Mouse (Mus musculus): Measurements from ENCODE around the gene Acyp1. TPM values are rescaled to one million over a fixed set of nuclear protein-coding genes. Genes with fewer than 3 reads are reported as not detected.

The Acyp1 gene
- polyA plus RNA-seq, 1 experiment from 2014 or later: 70.6 TPM

DNA sequence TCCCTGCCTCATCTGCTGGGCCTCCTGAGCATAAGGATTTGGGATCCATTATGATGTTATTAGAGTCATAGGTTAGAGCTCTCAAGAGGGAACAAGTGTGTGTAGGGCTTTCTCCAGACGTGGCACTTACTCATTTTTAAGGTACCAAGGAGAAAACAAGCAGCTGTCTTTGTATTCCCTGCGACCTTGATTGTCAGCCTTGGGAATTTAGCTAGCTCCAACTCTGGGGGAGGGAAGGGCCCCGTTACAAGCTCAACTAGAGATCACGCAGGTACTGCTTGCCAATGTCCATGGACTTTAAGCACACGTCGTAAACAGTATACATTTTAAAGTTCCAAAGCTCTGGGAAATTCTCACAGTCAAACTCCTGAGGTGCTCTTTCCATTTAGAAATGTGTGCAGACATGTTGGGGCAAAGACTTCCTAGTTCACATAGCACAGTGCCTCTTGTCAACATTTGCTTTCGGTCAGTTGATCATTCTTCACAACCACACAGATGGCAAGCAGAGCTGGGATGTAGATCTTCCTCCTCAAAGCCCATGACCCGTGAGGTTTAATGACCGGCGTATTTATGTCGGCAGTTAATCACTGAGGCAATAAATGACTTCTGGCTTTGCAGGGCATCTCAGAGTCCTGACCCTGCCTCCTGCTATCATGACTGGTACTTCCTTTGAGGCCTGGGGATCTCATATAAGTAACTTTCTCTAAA is 10.0 kb upstream of the Acyp1 start:
- Histone ChIP-seq H3K9ac (ENCODE audit: low read depth, low read length) (no peak overlapping the region), H3K4me2 (no peak overlapping the region), H3K4me3 (ENCODE audit: low read depth, low read length) (no peak overlapping the region), H3K27ac (ENCODE audit: low read depth, low read length) (no peak overlapping the region), H3K36me3 (ENCODE audit: control insufficient read depth, insufficient read depth, low read length) (peaks cover 15% of the 10 kb centered on the region), H3K27me3 (ENCODE audit: control insufficient read depth, insufficient read depth, low read length) (no peaks in the 10 kb centered on the region), H3K4me1 (ENCODE audit: control insufficient read depth, insufficient read depth, low read length) (no peaks in the 10 kb centered on the region), H3K9me3 (replicated peaks; ENCODE audit: control insufficient read depth, low read length) (no peaks in the 10 kb centered on the region; the same call in 1 of the 2 replicates)
- ATAC-seq (replicated peaks; ENCODE audit: insufficient number of reproducible peaks, low FRiP score, low TSS enrichment): no peak
- 81% methylated on average over 11 of the region's 11 CpGs for WGBS (ENCODE audit: insufficient replicate concordance)

GRCm38 (mm10) chr12:85297345-85297997 is 9.2 kb upstream of the Acyp1 start:
- Histone ChIP-seq H3K4me3 (ENCODE audit: low read depth, low read length) (no peak overlapping the region), H3K4me1 (ENCODE audit: control insufficient read depth, insufficient read depth, low read length) (peaks cover under 1% of the 10 kb centered on the region; the same call in 1 of the 2 replicates), H3K4me2 (no peak overlapping the region), H3K27me3 (ENCODE audit: control insufficient read depth, insufficient read depth, low read length) (no peaks in the 10 kb centered on the region), H3K9ac (ENCODE audit: low read depth, low read length) (no peak overlapping the region), H3K9me3 (replicated peaks; ENCODE audit: control insufficient read depth, low read length) (no peaks in the 10 kb centered on the region; the same call in 1 of the 2 replicates), H3K36me3 (ENCODE audit: control insufficient read depth, insufficient read depth, low read length) (peaks cover 13% of the 10 kb centered on the region), H3K27ac (ENCODE audit: low read depth, low read length) (no peak overlapping the region)
- ATAC-seq (replicated peaks; ENCODE audit: insufficient number of reproducible peaks, low FRiP score, low TSS enrichment): no peak
- WGBS (ENCODE audit: insufficient replicate concordance): 78% methylated on average over 10 of the region's 10 CpGs

DNA sequence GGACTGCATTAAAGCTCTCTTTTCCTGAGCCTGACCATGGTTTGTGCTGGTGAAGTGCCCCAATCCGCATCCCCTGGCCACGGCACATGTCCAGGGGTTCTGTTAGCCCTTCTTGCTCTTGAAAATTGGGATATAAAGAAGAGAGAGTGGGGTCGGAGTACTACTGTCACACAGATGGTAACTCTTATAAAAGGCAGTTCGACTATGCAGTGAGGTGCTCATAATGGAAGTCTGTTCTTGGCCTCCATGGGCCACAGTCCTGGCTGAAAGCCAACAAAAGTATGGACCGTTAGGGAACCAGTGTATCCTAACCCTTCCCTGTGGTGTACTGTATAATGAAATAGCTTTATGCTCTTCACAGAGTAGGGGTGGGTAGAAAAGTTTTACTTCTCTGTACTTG is 8.7 kb upstream of the Acyp1 start:
- H3K27ac ChIP-seq (ENCODE audit: low read depth, low read length): no peak overlapping the region
- WGBS (ENCODE audit: insufficient replicate concordance): 77% methylated on average over 5 of the region's 5 CpGs
- no peak overlapping the region for H3K4me2 ChIP-seq
- H3K9me3 ChIP-seq (replicated peaks; ENCODE audit: control insufficient read depth, low read length): no peaks in the 10 kb centered on the region; the same call in 1 of the 2 replicates
- peaks cover 3% of the 10 kb centered on the region; the same call in 1 of the 2 replicates for H3K4me1 ChIP-seq (ENCODE audit: control insufficient read depth, insufficient read depth, low read length)
- no peaks in the 10 kb centered on the region for H3K27me3 ChIP-seq (ENCODE audit: control insufficient read depth, insufficient read depth, low read length)
- H3K36me3 ChIP-seq (ENCODE audit: control insufficient read depth, insufficient read depth, low read length): peaks cover 10% of the 10 kb centered on the region
- ATAC-seq (replicated peaks; ENCODE audit: insufficient number of reproducible peaks, low FRiP score, low TSS enrichment): no peak
- H3K9ac ChIP-seq (ENCODE audit: low read depth, low read length): no peak overlapping the region
- no peak overlapping the region for H3K4me3 ChIP-seq (ENCODE audit: low read depth, low read length)

GRCm38 (mm10) chr12:85295506-85295905 is 7.3 kb upstream of the Acyp1 start:
- ATAC-seq (replicated peaks; ENCODE audit: insufficient number of reproducible peaks, low FRiP score, low TSS enrichment): no peak
- no peak overlapping the region for H3K4me2 ChIP-seq
- peaks cover 2% of the 10 kb centered on the region; the same call in 1 of the 2 replicates for H3K36me3 ChIP-seq (ENCODE audit: control insufficient read depth, insufficient read depth, low read length)
- no peak overlapping the region for H3K27ac ChIP-seq (ENCODE audit: low read depth, low read length)
- H3K9me3 ChIP-seq (replicated peaks; ENCODE audit: control insufficient read depth, low read length): no peaks in the 10 kb centered on the region; the same call in 1 of the 2 replicates
- WGBS (ENCODE audit: insufficient replicate concordance): 79% methylated on average over 2 of the region's 2 CpGs
- no peak overlapping the region for H3K9ac ChIP-seq (ENCODE audit: low read depth, low read length)
- no peaks in the 10 kb centered on the region; the same call in 1 of the 2 replicates for H3K27me3 ChIP-seq (ENCODE audit: control insufficient read depth, insufficient read depth, low read length)
- peaks cover 3% of the 10 kb centered on the region; the same call in 1 of the 2 replicates for H3K4me1 ChIP-seq (ENCODE audit: control insufficient read depth, insufficient read depth, low read length)
- H3K4me3 ChIP-seq (ENCODE audit: low read depth, low read length): no peak overlapping the region

DNA sequence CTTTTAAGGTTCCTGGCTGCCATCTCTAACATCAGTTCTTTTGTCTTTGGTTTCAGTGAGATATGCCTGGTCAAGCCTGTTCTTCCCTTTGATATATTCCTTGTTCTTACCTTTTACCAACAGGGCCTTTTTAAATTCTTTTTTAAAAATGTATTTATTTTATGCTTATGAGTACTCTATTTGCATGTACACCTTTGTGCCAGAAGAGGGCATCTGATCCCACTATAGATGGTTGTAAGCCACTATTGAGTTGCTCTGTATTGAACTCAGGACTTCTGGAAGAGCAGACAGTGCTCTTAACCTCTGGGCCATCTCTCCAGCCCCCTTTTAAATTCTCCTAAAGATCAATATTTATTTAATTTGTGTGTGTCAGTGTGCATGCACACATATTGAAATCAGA is 4.7 kb upstream of the Acyp1 start:
- peaks cover 5% of the 10 kb centered on the region for H3K27me3 ChIP-seq (ENCODE audit: control insufficient read depth, insufficient read depth, low read length)
- no peak for ATAC-seq (replicated peaks; ENCODE audit: insufficient number of reproducible peaks, low FRiP score, low TSS enrichment)
- H3K27ac ChIP-seq (ENCODE audit: low read depth, low read length): no peak overlapping the region

GRCm38 (mm10) chr12:85292288-85292687 is 4.0 kb upstream of the Acyp1 start:
- no peak overlapping the region for H3K27ac ChIP-seq (ENCODE audit: low read depth, low read length)
- H3K4me2 ChIP-seq: no peak overlapping the region
- ATAC-seq (replicated peaks; ENCODE audit: insufficient number of reproducible peaks, low FRiP score, low TSS enrichment): no peak

More for the DNA sequence above, 4.7 kb upstream of the Acyp1 start:
- no peak overlapping the region for H3K9ac ChIP-seq (ENCODE audit: low read depth, low read length)
- peaks cover 11% of the 10 kb centered on the region; the same call in 1 of the 2 replicates for H3K4me1 ChIP-seq (ENCODE audit: control insufficient read depth, insufficient read depth, low read length)
- H3K4me3 ChIP-seq (ENCODE audit: low read depth, low read length): no peak overlapping the region
- H3K4me2 ChIP-seq: no peak overlapping the region
- no peaks in the 10 kb centered on the region for H3K36me3 ChIP-seq (ENCODE audit: control insufficient read depth, insufficient read depth, low read length)
- no peaks in the 10 kb centered on the region; the same call in 1 of the 2 replicates for H3K9me3 ChIP-seq (replicated peaks; ENCODE audit: control insufficient read depth, low read length)

DNA sequence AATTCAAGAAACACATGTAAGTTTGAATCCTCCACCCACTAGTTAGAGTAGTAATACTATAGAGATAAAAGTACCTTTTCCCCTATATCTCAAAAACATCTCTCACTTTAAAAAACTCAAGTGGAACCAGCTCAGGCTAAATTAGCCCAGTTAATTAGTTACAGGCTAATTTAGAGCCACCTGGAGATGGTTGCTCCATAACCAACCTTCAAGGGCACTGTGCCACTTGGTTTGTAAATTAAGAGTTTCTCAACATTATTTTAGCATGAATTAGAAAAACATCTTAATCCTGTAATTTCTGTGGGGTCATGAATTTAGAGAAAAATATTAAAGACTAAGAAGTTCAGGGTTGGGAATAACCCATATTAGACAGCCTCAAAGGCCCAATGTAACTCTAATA is 3.3 kb upstream of the Acyp1 start:
- ATAC-seq (replicated peaks; ENCODE audit: insufficient number of reproducible peaks, low FRiP score, low TSS enrichment): no peak
- H3K27ac ChIP-seq (ENCODE audit: low read depth, low read length): no peak overlapping the region
- H3K9ac ChIP-seq (ENCODE audit: low read depth, low read length): no peak overlapping the region
- no peak overlapping the region for H3K4me2 ChIP-seq
- no peaks in the 10 kb centered on the region; the same call in 1 of the 2 replicates for H3K9me3 ChIP-seq (replicated peaks; ENCODE audit: control insufficient read depth, low read length)
- peaks cover 5% of the 10 kb centered on the region for H3K27me3 ChIP-seq (ENCODE audit: control insufficient read depth, insufficient read depth, low read length)
- no peaks in the 10 kb centered on the region for H3K36me3 ChIP-seq (ENCODE audit: control insufficient read depth, insufficient read depth, low read length)
- H3K4me3 ChIP-seq (ENCODE audit: low read depth, low read length): no peak overlapping the region
- H3K4me1 ChIP-seq (ENCODE audit: control insufficient read depth, insufficient read depth, low read length): peaks cover 11% of the 10 kb centered on the region; the same call in 1 of the 2 replicates

More at GRCm38 (mm10) chr12:85292288-85292687, 4.0 kb upstream of the Acyp1 start:
- WGBS (ENCODE audit: insufficient replicate concordance): 55% methylated on average over 6 of the region's 6 CpGs
- H3K36me3 ChIP-seq (ENCODE audit: control insufficient read depth, insufficient read depth, low read length): no peaks in the 10 kb centered on the region
- no peak overlapping the region for H3K9ac ChIP-seq (ENCODE audit: low read depth, low read length)
- peaks cover 5% of the 10 kb centered on the region for H3K27me3 ChIP-seq (ENCODE audit: control insufficient read depth, insufficient read depth, low read length)
- no peaks in the 10 kb centered on the region; the same call in 1 of the 2 replicates for H3K9me3 ChIP-seq (replicated peaks; ENCODE audit: control insufficient read depth, low read length)
- peaks cover 11% of the 10 kb centered on the region; the same call in 1 of the 2 replicates for H3K4me1 ChIP-seq (ENCODE audit: control insufficient read depth, insufficient read depth, low read length)
- no peak overlapping the region for H3K4me3 ChIP-seq (ENCODE audit: low read depth, low read length)

DNA sequence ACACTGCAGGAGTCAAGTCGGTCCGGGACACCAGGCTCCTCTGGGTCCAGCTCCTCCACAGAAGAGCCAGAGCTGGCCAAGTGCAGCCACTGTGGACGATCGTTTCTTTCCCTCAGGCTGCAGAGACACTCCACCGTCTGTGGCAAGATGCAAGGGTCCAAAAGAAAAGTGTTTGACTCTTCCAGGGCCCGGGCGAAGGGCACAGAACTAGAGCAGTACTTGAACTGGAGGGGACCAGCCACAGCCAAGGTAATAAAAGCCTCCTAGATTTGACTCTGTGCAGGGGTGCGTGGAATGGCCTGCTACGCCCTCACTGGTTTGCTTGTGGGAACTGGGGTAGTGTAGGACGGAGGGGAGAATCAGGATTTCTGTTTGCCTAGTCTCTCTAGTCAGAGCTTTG is 2.4 kb upstream of the Acyp1 start:
- Histone ChIP-seq H3K9ac (ENCODE audit: low read depth, low read length) (no peak overlapping the region), H3K4me1 (ENCODE audit: control insufficient read depth, insufficient read depth, low read length) (peaks cover 11% of the 10 kb centered on the region; the same call in 1 of the 2 replicates), H3K27ac (ENCODE audit: low read depth, low read length) (no peak overlapping the region), H3K36me3 (ENCODE audit: control insufficient read depth, insufficient read depth, low read length) (no peaks in the 10 kb centered on the region), H3K9me3 (replicated peaks; ENCODE audit: control insufficient read depth, low read length) (no peaks in the 10 kb centered on the region; the same call in 1 of the 2 replicates), H3K4me3 (ENCODE audit: low read depth, low read length) (no peak overlapping the region), H3K27me3 (ENCODE audit: control insufficient read depth, insufficient read depth, low read length) (peaks cover 5% of the 10 kb centered on the region), H3K4me2 (no peak overlapping the region)
- 75% methylated on average over 10 of the region's 10 CpGs for WGBS (ENCODE audit: insufficient replicate concordance)
- ATAC-seq (replicated peaks; ENCODE audit: insufficient number of reproducible peaks, low FRiP score, low TSS enrichment): no peak

All from heart, embryonic 11.5 days (tissue).